Mouse (Mus musculus): ENCODE measurements around the gene Tmem189.

Tmem189 gene

DNA sequence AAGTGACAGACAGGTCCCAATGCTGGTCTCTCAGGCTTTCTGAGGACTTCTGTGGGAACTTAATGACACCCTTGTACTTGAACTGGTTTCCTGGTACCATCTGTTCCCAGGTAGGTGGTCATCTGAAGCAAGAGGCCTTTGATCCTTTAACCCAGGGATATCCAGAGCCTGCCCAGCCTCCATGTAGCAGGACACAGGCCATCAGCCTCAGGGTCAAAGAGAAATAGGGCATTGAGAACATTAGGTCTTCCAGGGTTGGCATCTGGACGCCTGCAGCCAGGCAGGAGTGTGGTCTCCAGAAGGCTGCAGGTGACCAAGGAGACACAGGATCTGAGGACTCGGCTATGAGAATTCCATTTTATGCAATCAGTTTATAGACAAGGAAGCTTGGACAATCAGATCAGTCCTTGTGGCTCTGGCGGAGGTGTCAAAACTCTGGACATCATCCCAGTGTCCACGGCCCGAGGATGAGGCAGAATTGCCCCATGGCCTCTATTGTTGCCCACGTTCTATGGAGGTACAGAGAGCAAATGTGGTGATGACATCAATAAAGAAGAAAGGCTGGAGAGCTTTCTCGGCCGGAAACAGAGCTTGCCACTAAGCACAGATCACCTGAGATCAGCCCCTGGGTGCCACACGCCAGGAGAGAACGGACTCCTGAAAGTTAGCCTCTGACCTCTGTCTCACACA lies 34.6 kb downstream of the Tmem189 start:
- in situ Hi-C loops (cut with MboI, MseI): no loop called here

DNA sequence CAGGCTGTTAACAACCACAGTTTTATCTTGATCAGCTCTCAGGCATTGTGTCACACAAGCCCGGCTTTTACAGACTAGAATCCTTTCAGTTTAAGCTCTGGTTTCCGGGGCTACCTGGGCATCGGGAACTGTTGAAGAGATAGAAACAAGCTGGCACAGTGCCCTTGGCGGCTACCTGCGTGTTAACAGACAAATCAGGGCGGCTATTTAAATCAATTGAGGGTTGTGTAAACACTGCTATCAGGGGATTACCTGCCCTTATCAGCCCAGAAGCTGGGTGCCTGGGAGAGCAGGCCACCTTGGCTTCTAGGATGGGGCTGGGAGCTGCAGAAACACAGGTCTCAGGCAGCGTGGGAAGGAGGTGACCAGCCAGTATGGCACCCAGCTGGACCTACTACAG lies 36.9 kb downstream of the Tmem189 start:
- in situ Hi-C loops (cut with MboI, MseI): no loop called here

DNA sequence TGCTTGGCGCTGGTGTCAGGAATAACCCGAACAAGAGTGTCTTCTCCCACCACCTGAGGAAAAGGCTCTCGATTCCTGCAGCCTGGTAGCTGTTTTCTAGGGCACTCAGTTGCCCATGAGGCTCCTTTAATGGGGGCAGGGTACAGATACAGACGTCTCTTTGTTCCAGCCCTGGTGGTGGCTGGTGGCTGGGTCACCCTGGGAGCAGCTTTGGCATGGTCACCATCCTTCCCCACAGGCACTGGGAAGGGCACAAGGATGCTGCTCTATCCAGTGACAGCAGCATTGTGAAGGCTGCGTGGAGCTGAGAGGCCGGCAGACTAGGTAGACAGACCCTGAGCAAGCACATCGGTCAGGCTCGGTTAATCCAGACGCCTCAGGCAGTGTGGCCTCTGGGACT lies 38.0 kb downstream of the Tmem189 start:
- in situ Hi-C loops (cut with MboI, MseI): no loop called here

DNA sequence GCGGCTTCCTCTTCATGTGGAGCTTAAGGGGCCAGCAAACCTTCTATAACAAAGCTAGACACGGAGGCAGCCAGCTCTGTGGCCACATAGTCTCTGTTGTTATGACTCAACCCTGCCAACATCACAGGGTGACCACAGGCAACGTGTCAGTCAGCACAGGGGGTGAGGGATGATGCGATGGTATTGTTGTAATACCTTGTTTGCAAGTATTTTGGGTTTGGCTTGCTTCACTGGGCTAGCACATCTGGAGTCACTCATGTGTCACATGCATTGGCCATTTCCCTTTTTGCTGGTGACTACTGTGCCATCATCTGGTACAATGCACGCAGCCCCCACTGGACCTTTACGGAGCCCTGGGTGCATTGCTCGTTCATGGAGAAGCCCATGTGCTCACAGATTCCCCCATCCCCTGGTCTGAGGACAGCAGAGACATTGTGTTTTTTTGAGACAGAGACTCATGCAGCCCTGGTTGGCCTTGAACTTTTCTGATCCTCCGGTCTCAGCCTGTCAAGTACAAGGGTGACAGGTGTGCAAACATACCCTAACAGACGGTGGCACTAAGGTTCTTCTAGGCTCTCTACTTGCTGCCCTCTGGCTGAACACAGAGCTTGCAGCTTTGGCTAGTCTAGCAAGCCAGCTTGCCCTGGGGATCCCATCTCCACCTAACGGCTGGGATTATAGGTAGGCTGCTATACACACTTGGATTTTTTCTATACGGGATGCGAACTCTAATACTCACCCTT lies 40.2 kb downstream of the Tmem189 start:
- in situ Hi-C loops (cut with MboI, MseI): no loop called here

GRCm38 (mm10) chr2:167646411-167646810 lies 43.2 kb downstream of the Tmem189 start:
- in situ Hi-C loops (cut with MboI, MseI): no loop called here

GRCm38 (mm10) chr2:167643356-167644052 lies 46.1 kb downstream of the Tmem189 start:
- in situ Hi-C loops (cut with MboI, MseI): loop anchor here (5.0 kb wide), 1 partner anchor 34 kb away; no protein-coding TSS in a partner anchor

DNA sequence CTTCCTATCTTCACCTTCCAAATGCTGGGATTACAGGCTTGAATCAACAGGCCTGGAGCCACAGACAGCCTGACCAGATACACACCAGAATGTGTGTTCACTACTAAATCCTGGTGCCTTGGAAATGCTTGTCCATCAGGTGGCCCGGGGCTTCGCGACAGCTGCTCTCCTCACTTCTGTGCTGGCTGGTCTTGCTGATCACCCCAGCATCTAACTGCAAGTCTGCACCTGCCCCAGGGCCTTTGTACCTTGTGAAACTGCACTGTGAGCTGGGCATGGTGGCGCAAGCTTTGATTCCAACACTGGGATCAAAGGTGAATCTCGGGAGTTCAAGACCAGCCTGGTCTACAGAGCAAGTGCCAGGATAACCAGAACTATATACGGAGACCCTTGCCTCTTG lies 47.5 kb downstream of the Tmem189 start:
- in situ Hi-C loops (cut with MboI, MseI): loop anchor here (5.0 kb wide), 1 partner anchor 35 kb away; no protein-coding TSS in a partner anchor

- in situ Hi-C loops (cut with MboI, MseI): loop anchor here (5.0 kb wide), 1 partner anchor 36 kb away; no protein-coding TSS in a partner anchor
Measured at GRCm38 (mm10) chr2:167641337-167641736, 48.3 kb downstream of the Tmem189 start.

DNA sequence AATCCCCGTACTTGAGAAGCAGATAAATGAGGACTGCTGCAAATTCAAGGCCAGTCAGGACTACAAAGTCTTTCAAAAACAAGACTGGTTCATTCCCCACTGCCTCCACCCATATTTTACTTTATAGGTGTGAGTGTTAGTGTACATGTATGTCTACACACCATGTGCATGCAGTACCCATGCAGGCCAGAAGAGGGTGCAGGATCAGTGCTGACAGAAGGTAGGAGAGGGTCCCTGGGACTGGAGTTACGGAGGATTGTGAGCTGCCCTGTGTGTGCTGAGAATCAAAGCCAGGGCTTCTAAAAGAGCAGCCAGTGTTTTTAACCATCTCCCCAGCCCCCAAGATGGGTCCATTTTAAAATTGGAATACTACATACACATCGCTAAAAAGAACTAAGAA lies 49.3 kb downstream of the Tmem189 start:
- in situ Hi-C loops (cut with MboI, MseI): loop anchor here (5.0 kb wide), 1 partner anchor 37 kb away; no protein-coding TSS in a partner anchor

- in situ Hi-C loops (cut with MboI, MseI): no loop called here
Measured at GRCm38 (mm10) chr2:167634865-167635512, 54.6 kb downstream of the Tmem189 start.

GRCm38 (mm10) chr2:167634338-167634770 lies 55.3 kb downstream of the Tmem189 start:
- in situ Hi-C loops (cut with MboI, MseI): no loop called here

DNA sequence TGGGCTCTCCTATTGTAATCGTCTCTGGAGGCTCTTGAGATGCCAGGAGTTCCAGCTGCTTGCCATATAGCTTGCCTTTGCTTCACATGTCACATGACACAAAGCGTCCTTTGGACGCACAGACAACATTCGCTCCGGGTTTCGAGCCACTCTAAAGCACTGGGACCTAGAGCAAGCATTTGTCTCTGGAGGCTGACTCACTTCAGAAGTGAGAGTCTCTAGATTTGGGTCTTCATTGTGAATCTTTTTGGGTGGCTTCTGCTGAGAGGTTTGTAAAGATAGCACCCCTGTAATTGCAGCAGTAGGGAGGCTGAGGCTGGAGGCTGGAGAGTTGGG lies 56.1 kb downstream of the Tmem189 start:
- in situ Hi-C loops (cut with MboI, MseI): no loop called here

GRCm38 (mm10) chr2:167632731-167633536 lies 56.7 kb downstream of the Tmem189 start:
- in situ Hi-C loops (cut with MboI, MseI): no loop called here

DNA sequence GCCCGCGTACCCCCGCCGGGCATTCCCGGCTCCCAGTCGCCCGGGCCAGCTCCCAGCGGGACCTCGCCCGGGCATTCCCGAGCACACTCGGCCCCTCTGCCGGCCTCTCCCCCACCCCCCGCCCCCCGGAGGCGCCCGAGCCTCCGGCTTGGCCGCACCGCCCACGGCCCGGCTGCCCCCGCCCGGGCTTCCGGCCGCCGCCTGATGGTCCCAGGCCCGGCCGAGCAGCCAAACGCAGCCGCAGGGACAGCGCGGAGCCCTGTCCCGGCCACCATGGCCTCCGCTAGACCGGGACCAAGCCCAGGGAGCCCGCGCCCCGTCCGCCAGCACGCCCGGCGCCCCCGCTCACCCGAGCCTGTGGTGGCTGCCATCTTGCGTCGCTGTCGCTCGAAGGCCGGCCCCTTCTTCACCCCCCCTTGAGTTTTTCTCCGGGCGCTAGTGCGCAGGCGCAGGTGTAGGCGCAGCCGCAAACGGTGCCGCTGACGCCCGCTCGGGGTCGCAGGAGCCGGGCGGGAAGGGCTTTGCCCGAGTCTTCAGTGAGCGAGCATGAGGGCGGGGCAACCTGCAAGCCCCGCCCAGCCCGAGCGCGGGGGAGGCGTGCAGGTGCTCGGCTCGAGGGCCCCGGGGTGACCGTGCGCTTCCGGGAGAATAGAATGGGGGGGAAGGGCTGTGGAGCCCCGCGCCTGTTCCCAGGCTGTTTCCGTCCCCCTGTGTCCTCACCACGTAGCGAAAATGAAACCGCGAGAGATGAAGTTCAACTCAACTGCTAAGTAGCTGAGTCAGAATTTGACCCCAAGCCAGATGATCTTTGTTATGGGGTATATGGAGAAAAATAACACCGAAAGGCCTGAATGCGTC lies 57.8 kb downstream of the Tmem189 start, which contains the start of gene Ube2v1:
Gene Ube2v1, minus strand, starts transcription at position 505 of the 858 bp plus-strand sequence.
- in situ Hi-C loops (cut with MboI, MseI): no loop called here

DNA sequence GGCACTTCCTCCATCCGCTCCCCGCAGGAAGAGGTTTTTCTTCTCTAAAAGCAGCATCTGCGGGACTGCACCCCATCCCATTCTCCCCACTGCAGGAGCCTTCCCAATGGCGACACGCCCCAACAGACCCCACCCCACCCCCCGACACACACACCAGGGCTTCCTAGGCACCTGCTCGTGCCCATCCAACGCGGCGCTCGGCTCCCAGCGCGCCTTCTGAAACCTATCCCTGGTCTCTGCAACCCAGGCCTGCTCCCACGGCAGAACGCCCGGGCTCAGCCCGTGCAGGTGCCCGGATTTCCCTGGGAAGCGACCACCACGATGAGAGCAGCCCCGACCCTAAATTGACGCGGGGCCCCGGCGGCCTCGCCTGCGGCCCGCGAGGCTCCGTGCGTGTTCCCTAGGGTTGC lies 58.4 kb downstream of the Tmem189 start:
- in situ Hi-C loops (cut with MboI, MseI): no loop called here

- in situ Hi-C loops (cut with MboI, MseI): no loop called here
Measured at GRCm38 (mm10) chr2:167630421-167630820, 59.2 kb downstream of the Tmem189 start.

- in situ Hi-C loops (cut with MboI, MseI): no loop called here
Measured at GRCm38 (mm10) chr2:167629665-167630209, 59.9 kb downstream of the Tmem189 start.

DNA sequence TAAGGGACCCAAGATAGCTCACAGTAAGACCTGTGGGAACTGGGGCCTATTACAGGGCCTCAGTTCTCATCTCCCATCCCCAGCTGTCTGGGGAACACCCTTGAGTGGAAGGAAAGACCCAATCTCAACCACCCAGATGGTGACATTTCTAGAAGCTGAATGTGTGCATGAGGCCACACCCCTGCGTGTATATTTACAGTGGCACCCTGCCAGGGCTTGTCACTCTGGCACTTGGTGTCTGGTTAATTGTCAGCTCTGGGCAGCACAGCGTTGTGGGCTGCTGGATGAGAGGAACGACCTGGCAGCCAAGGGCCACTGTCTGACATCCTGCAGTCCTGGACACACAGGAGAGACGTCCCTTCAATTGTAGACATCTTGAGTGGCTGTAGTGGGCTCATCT lies 60.8 kb downstream of the Tmem189 start:
- in situ Hi-C loops (cut with MboI, MseI): no loop called here

DNA sequence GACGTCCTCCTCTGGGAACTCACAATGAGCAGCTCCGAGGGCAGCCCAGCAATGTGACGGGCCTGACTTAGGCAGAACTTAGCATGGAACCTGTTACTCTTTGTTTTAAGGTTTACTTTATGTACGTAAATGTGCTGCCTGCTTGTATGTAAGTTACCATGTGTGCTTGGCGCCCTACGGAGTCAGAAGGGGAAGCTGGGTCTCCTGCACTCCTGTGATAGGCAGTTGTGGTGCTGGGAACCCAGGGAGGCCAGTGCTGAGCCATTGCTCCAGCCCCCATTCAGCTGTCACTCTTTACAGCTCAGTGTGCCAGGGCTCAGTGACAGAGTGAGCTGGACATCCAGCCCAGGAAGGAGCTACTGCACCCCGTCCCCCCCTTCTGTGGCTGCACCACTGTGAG lies 62.6 kb downstream of the Tmem189 start:
- in situ Hi-C loops (cut with MboI, MseI): no loop called here

DNA sequence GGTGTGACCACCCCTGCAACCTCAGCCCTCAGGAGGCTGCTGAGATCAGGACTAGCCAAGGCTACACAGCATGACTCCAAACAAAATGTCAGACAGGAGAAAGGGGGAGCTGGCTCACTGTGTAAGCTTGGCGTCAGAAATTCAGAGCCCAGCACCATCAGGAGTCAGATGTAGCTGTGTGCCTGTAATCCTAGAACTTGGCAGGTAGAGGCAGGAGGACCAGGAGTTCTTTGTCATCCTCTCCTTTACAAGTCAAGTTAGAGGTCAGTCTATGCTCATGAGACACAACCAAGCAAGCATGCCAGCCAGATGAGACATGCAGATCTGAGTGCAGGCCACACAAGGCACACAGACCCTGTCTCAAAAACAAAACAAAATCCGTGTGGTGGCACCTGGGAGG lies 64.0 kb downstream of the Tmem189 start:
- in situ Hi-C loops (cut with MboI, MseI): no loop called here
